Mouse (Mus musculus) small intestine, adult 2 months (tissue): ENCODE data around the gene Sulf2.

Experiments
- CTCF ChIP-seq: fragments of 200-500 bp; IDR thresholded peaks from 2 replicates; pipeline ENCODE4 v1.5.1; 2012; ENCODE audit warnings: low read depth, mild to moderate bottlenecking, control low read depth, inconsistent platforms, low read length, moderate library complexity, mixed read lengths; ENCODE audit not compliant: insufficient replicate concordance, insufficient read length; ENCODE audit errors: extremely low read depth
- POLR2A ChIP-seq: fragments of 200-500 bp; IDR thresholded peaks from 2 replicates; pipeline ENCODE4 v1.6.1; 2012; ENCODE audit warnings: low read depth, mild to moderate bottlenecking, control low read depth, inconsistent platforms, low read length, moderate library complexity

- TF ChIP-seq CTCF (no peak), POLR2A (no peak)
These were observed 1.7 kb upstream of the Sulf2 start for GRCm38 (mm10) chr2:166157144-166157543.
